Mouse (Mus musculus) kidney, postnatal 0 days (tissue): ENCODE data around the gene S100a7a. TPM values are rescaled to one million over a fixed set of nuclear protein-coding genes. Genes with fewer than 3 reads are reported as not detected.

Source experiments
- ATAC-seq: fragments of 200-750 bp; cut with Nextera tagmentation; replicated peaks from 2 replicates; pipeline ENCODE4 v1.8.0; 2017; ENCODE audit warnings: low read depth, moderate number of reproducible peaks, moderate TSS enrichment, moderate library complexity; ENCODE audit not compliant: low FRiP score
- DNase-seq: peaks from one replicate; pipeline ENCODE4 v3.0.0-alpha.2; 2016; ENCODE audit warnings: low spot score
- H3K27ac ChIP-seq: fragments of 300-500 bp; sonication (generic); 2 replicates; pipeline ENCODE4 v1.5.1; 2014; ENCODE audit warnings: mild to moderate bottlenecking
- H3K27me3 ChIP-seq: fragments of 300-500 bp; sonication (generic); 2 replicates; pipeline ENCODE4 v1.6.1; 2014; ENCODE audit warnings: low read length, mixed read lengths; ENCODE audit not compliant: insufficient read depth
- H3K36me3 ChIP-seq: fragments of 300-500 bp; sonication (generic); 2 replicates; pipeline ENCODE4 v1.6.1; 2014; ENCODE audit warnings: low read length, mixed read lengths; ENCODE audit not compliant: insufficient read depth
- H3K4me1 ChIP-seq: fragments of 300-500 bp; sonication (generic); replicated peaks from 2 replicates; pipeline ENCODE4 v1.6.1; 2014; ENCODE audit warnings: antibody characterized with exemption, low read length, mixed read lengths; ENCODE audit not compliant: insufficient read depth
- H3K4me2 ChIP-seq: fragments of 300-500 bp; sonication (generic); 2 replicates; pipeline ENCODE4 v1.6.1; 2014; ENCODE audit warnings: mild to moderate bottlenecking, low read length, moderate library complexity, mixed read lengths
- H3K4me3 ChIP-seq: fragments of 300-500 bp; sonication (generic); replicated peaks from 2 replicates; pipeline ENCODE4 v1.5.1; 2014; ENCODE audit warnings: low read depth, low read length
- H3K9ac ChIP-seq: fragments of 300-500 bp; sonication (generic); 2 replicates; pipeline ENCODE4 v1.6.1; 2014; ENCODE audit warnings: low read depth, low read length
- H3K9me3 ChIP-seq: fragments of 300-500 bp; sonication (generic); replicated peaks from 2 replicates; pipeline ENCODE4 v1.6.1; 2016; ENCODE audit warnings: low read length, inconsistent platforms, mixed read lengths
- CTCF ChIP-seq: IDR thresholded peaks from 2 replicates; pipeline ENCODE4 v1.5.1; 2016; ENCODE audit warnings: antibody characterized with exemption, low read depth, mild to moderate bottlenecking, moderate library complexity
- WGBS: fragments of 180-500 bp; shearing (Covaris S2); extraction: QIAGEN DNeasy Blood & Tissue Kit; methylation state at CpG from one replicate; pipeline ENCODE4 v1.1.7; 2014; 5-methylcytosine and 5-hydroxymethylcytosine counted together
- polyA plus RNA-seq: library from polyadenylated mRNA; unstranded; fragments of >200 nt; fragmentation: Nextera tagmentation; extraction: Ambion mirVana; gene quantifications from 2 replicates; pipeline ENCODE4 v1.2.1, GENCODE M21; 2015

Gene S100a7a
- polyA plus RNA-seq, 1 experiment from 2014 or later: 0.14 TPM

DNA sequence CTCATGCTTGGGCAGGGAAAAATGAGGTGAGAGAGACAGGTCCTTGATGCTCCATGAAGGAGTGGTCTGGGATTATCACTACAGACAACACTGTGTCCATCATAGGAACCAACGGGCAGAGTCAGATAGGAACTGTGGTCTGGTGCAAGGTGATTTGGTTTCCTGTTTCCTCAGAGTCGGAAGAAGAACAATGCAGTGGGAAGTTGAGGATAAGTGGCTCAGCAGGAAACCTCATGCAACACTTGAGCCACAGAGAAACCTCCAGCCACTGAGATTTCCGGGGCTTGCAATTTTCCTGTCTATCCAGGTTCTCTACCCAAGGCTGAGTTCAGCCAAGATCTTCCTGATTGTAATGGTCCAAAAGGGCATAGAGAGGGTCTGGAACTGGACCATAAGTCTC lies 24.8 kb downstream of the S100a7a start:
- H3K9ac ChIP-seq: no peak overlapping the region
- H3K4me2 ChIP-seq: no peak overlapping the region
- no peak for ATAC-seq
- no peak for TF ChIP-seq CTCF
- H3K27me3 ChIP-seq: no peaks in the 10 kb centered on the region
- WGBS: 68% methylated on average over 3 of the region's 3 CpGs
- H3K4me1 ChIP-seq: no peaks in the 10 kb centered on the region
- no peaks in the 10 kb centered on the region for H3K9me3 ChIP-seq
- H3K4me3 ChIP-seq: no peak overlapping the region
- no peak overlapping the region for H3K27ac ChIP-seq
- H3K36me3 ChIP-seq: no peaks in the 10 kb centered on the region
- DNase-seq: no peak

DNA sequence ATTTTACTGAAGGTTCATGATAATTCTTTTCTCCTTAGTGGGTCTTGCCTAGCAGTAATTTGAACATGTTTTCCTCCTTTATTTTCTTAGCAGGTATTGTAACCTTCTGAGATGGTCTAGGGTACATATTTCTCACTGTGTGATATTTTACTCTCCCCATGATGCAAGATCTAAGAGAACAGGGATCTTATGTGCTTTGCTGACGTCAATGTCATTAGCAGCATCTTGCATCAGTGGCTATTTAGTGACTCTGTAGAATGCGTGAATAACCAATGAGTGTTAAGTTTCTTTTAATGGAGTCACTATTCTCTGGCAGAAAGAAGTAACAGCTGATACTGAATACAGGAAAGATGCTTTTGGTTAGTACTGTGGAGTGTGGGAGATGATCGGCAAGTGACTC lies 30.1 kb downstream of the S100a7a start:
- H3K4me3 ChIP-seq: no peak overlapping the region

DNA sequence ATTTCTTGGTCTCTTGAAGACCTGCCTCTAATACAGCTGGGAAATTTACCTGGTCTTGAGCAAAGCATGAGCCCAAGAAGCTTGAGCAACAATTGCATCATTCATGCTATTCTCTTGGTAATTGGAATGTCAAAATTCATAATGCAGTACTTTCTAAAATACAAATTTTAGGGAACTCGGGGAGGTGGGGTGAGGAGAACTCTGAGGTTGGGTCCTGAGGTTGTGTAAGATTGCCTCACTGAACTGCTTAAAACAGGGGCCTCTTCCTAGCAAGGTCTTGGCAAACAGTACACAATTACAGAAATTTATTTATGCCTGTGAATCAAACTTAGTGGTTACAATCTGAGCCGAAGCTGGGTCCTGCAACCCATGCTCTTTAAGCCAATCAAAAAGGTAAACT lies 33.0 kb downstream of the S100a7a start:
- Histone ChIP-seq H3K27me3 (no peaks in the 10 kb centered on the region), H3K9ac (no peak overlapping the region), H3K9me3 (no peaks in the 10 kb centered on the region), H3K27ac (no peak overlapping the region), H3K4me3 (no peak overlapping the region), H3K36me3 (no peaks in the 10 kb centered on the region), H3K4me1 (no peaks in the 10 kb centered on the region), H3K4me2 (no peak overlapping the region)
- ATAC-seq (no peak), DNase-seq (no peak)
- TF ChIP-seq CTCF: no peak
- WGBS: 75% methylated on average over 2 of the region's 2 CpGs

More for the DNA sequence above, 30.1 kb downstream of the S100a7a start:
- WGBS: 83% methylated on average over 3 of the region's 3 CpGs
- H3K27me3 ChIP-seq: no peaks in the 10 kb centered on the region
- TF ChIP-seq CTCF: no peak
- H3K4me1 ChIP-seq: no peaks in the 10 kb centered on the region
- no peaks in the 10 kb centered on the region for H3K9me3 ChIP-seq
- no peak overlapping the region for H3K9ac ChIP-seq
- no peaks in the 10 kb centered on the region for H3K36me3 ChIP-seq
- no peak overlapping the region for H3K27ac ChIP-seq
- ATAC-seq (no peak), DNase-seq (no peak)
- H3K4me2 ChIP-seq: no peak overlapping the region

DNA sequence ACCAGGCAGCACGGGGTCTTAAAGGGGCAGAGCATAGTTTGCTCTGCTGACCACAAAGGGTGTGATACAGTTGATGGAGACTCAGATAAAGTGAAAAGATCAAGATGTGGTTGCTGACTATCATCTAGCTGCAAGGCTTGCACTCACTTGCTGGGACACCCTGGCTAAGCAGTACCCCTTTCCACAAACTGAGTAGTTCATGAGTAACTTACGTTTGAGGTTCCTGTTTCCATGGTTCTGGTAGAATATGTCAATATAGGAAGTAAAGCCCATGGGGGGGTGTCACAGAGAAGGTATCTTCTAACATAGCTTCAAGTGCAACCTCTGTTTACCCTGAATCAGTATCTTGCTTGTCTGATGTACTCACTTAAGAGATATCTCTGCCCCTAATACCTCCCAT lies 39.7 kb downstream of the S100a7a start:
- Histone ChIP-seq H3K4me3 (no peak overlapping the region), H3K9ac (no peak overlapping the region), H3K4me2 (no peak overlapping the region), H3K36me3 (no peaks in the 10 kb centered on the region), H3K27me3 (no peaks in the 10 kb centered on the region), H3K4me1 (no peaks in the 10 kb centered on the region), H3K27ac (no peak overlapping the region), H3K9me3 (0 out of 2 replicates have a peak, but pooled peaks cover 3% of the 10 kb centered on the region)
- 71% methylated on average over 2 of the region's 2 CpGs for WGBS
- ATAC-seq (no peak), DNase-seq (no peak)
- TF ChIP-seq CTCF: no peak

DNA sequence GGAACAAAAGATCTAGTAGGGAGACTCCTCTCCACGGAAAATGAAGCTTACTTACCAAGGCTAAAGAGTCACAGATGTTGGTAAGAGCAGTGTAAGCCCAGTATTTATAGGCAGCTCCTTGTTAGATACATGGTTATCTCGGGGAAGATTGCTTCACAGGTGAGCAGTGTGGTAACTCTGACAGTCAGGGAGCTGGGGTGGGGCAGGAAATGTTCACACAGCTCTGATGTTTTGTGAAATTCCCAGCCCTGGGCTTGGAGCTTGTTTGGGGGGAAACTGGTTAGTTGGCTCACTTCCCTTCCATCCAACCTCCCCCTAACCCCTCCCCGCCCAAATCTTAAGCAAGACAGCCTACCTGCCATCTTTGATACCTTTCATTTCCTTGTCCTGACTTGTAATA lies 41.8 kb downstream of the S100a7a start, which contains the start of gene S100a9:
TSS of gene S100a9 (minus strand) at position 109 of the 400 bp plus-strand sequence.
- no peak for DNase-seq
- H3K9me3 ChIP-seq: 0 out of 2 replicates have a peak, but pooled peaks cover 3% of the 10 kb centered on the region
- WGBS: 57% methylated on average over 3 of the region's 3 CpGs
- H3K36me3 ChIP-seq: no peaks in the 10 kb centered on the region
- no peak within 1 kb of the TSS for H3K4me2 ChIP-seq
- no peaks in the 10 kb centered on the region for H3K4me1 ChIP-seq
- no peak within 1 kb of the TSS for H3K27ac ChIP-seq
- H3K4me3 ChIP-seq: no peak within 1 kb of the TSS
- H3K27me3 ChIP-seq: no peaks in the 10 kb centered on the region
- TF ChIP-seq CTCF: no peak
- no peak for ATAC-seq
- no peak within 1 kb of the TSS for H3K9ac ChIP-seq

DNA sequence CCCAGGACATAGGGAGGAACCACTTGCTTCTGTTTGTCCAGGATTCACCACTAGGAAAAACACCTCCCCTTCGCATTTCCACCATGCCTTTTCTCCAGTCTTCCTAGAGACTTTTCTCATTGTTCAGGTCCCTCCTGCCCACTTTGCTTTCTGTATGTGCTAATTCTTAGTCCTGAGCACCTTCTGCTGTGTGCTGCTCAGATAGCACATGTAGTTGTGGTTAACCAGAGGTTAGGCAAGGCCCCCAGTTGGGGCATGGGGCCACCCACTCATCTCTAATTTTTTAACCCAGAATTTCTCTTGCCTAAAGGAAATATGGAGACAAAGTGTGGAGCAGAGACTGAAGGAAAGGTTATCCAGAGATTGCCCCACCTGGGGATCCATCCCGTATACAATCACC lies 48.4 kb downstream of the S100a7a start:
- DNase-seq: no peak
- Histone ChIP-seq H3K9ac (no peak overlapping the region), H3K4me3 (no peak overlapping the region), H3K36me3 (no peaks in the 10 kb centered on the region), H3K4me2 (no peak overlapping the region), H3K27ac (no peak overlapping the region), H3K4me1 (no peaks in the 10 kb centered on the region), H3K27me3 (no peaks in the 10 kb centered on the region), H3K9me3 (no peaks in the 10 kb centered on the region)
- WGBS: 85% methylated on average over 2 of the region's 2 CpGs
- no peak for ATAC-seq
- no peak for TF ChIP-seq CTCF

Other genes starting within 250 kb of the S100a7a start
- 17.0 and 17.9 TPM in 2 replicates for gene Ints3, start 220.4 kb upstream of the S100a7a start, polyA plus RNA-seq
- 16.7 and 17.1 TPM in 2 replicates for gene Npr1, start 188.2 kb upstream of the S100a7a start, polyA plus RNA-seq
- gene Ilf2, start 177.9 kb upstream of the S100a7a start, polyA plus RNA-seq: 118 and 134 TPM in 2 replicates
- gene Snapin, start 163.0 kb upstream of the S100a7a start, polyA plus RNA-seq: 76.1 and 79.6 TPM in 2 replicates
- 122 and 126 TPM in 2 replicates for gene Chtop, start 144.5 kb upstream of the S100a7a start, polyA plus RNA-seq
- 336 and 353 TPM in 2 replicates for gene S100a1, start 139.6 kb upstream of the S100a7a start, polyA plus RNA-seq
- gene S100a13, start 139.6 kb upstream of the S100a7a start, polyA plus RNA-seq: 72.2 and 78.5 TPM in 2 replicates
- 10.2 and 12.5 TPM in 2 replicates for gene S100a14, start 127.2 kb upstream of the S100a7a start, polyA plus RNA-seq
- 242 and 252 TPM in 2 replicates for gene S100a16, start 116.8 kb upstream of the S100a7a start, polyA plus RNA-seq
- 0.15 and 0.16 TPM in 2 replicates for gene S100a3, start 93.4 kb upstream of the S100a7a start, polyA plus RNA-seq
- not detected in 2 replicates for gene S100a2, start 63.8 kb upstream of the S100a7a start, polyA plus RNA-seq
- gene Gm42674, start 52.1 kb upstream of the S100a7a start, polyA plus RNA-seq: not detected in 2 replicates
- 11.5 and 18.3 TPM in 2 replicates for gene S100a4, start 50.2 kb upstream of the S100a7a start, polyA plus RNA-seq
- gene S100a5, start 45.5 kb upstream of the S100a7a start, polyA plus RNA-seq: 0.77 and 1.4 TPM in 2 replicates
- 395 and 525 TPM in 2 replicates for gene S100a6, start 41.1 kb upstream of the S100a7a start, polyA plus RNA-seq
- 65.2 and 69.2 TPM in 2 replicates for gene S100a8, start 15.0 kb downstream of the S100a7a start, polyA plus RNA-seq
- 42.4 and 42.6 TPM in 2 replicates for gene S100a9, start 41.7 kb downstream of the S100a7a start, polyA plus RNA-seq
- 0.07 TPM in 1 of 2 replicates, not detected in the other for gene Pglyrp4, start 72.9 kb downstream of the S100a7a start, polyA plus RNA-seq
- gene Gm5849, start 123.9 kb downstream of the S100a7a start, polyA plus RNA-seq: not detected in 2 replicates